Mouse (Mus musculus) hindbrain, embryonic 11.5 days (tissue): ENCODE measurements around the gene 9430097D07Rik. TPM values are rescaled to one million over a fixed set of nuclear protein-coding genes. Genes with fewer than 3 reads are reported as not detected.

Experiments used
- ATAC-seq: fragments of 200-750 bp; cut with Nextera tagmentation; 2 replicates; pipeline ENCODE4 v1.8.0; 2017; ENCODE audit warnings: mild to moderate bottlenecking, moderate TSS enrichment, moderate library complexity; ENCODE audit not compliant: low FRiP score
- DNase-seq: peaks from one replicate; pipeline ENCODE4 v3.0.0-alpha.2; 2015; ENCODE audit warnings: low spot score
- H3K27ac ChIP-seq: fragments of 300-500 bp; sonication (generic); 2 replicates; pipeline ENCODE4 v1.5.1; 2014; ENCODE audit warnings: mild to moderate bottlenecking, low read depth, low read length
- H3K27me3 ChIP-seq: fragments of 300-500 bp; sonication (generic); 2 replicates; pipeline ENCODE4 v1.6.1; 2014; ENCODE audit warnings: mild to moderate bottlenecking, low read length, moderate library complexity, mixed read lengths; ENCODE audit not compliant: control insufficient read depth, insufficient read depth
- H3K36me3 ChIP-seq: fragments of 300-500 bp; sonication (generic); 2 replicates; pipeline ENCODE4 v1.6.1; 2014; ENCODE audit warnings: mild to moderate bottlenecking, low read length, moderate library complexity, mixed read lengths; ENCODE audit not compliant: control insufficient read depth, insufficient read depth
- H3K4me1 ChIP-seq: fragments of 300-500 bp; sonication (generic); replicated peaks from 2 replicates; pipeline ENCODE4 v1.6.1; 2014; ENCODE audit warnings: low read length, mixed read lengths; ENCODE audit not compliant: control insufficient read depth, insufficient read depth
- H3K4me2 ChIP-seq: fragments of 300-500 bp; sonication (generic); replicated peaks from 2 replicates; pipeline ENCODE4 v1.6.1; 2014; ENCODE audit warnings: mild to moderate bottlenecking, low read depth, low read length
- H3K4me3 ChIP-seq: fragments of 300-500 bp; sonication (generic); 2 replicates; pipeline ENCODE4 v1.5.1; 2014; ENCODE audit warnings: low read depth, low read length
- H3K9ac ChIP-seq: fragments of 300-500 bp; sonication (generic); 2 replicates; pipeline ENCODE4 v1.6.1; 2014; ENCODE audit warnings: low read depth, low read length
- H3K9me3 ChIP-seq: fragments of 300-500 bp; sonication (generic); 2 replicates; pipeline ENCODE4 v1.6.1; 2016; ENCODE audit warnings: low read length; ENCODE audit not compliant: control insufficient read depth
- WGBS: fragments of 180-500 bp; shearing (Covaris S2); extraction: QIAGEN DNeasy Blood & Tissue Kit; methylation state at CpG from one replicate; pipeline ENCODE4 v1.1.7; 2014; 5-methylcytosine and 5-hydroxymethylcytosine counted together
- polyA plus RNA-seq: library from polyadenylated mRNA; unstranded; fragments of >200 nt; fragmentation: Nextera tagmentation; extraction: Ambion mirVana; gene quantifications from 2 replicates; pipeline ENCODE4 v1.2.1, GENCODE M21; 2014

Gene 9430097D07Rik
- polyA plus RNA-seq, 1 experiment from 2014 or later = 0.37 TPM

GRCm38 (mm10) chr2:32536086-32536633 is 39.3 kb downstream of the 9430097D07Rik start:
- peaks cover 14% of the 10 kb centered on the region for H3K4me1 ChIP-seq
- H3K36me3 ChIP-seq = no peaks in the 10 kb centered on the region
- DNase-seq (peak; percentile 48), ATAC-seq (no peak)
- H3K27me3 ChIP-seq = no peaks in the 10 kb centered on the region
- no peaks in the 10 kb centered on the region for H3K9me3 ChIP-seq
- peak overlapping the region; percentile 93 for H3K4me3 ChIP-seq
- H3K4me2 ChIP-seq = peak overlapping the region; percentile 87
- no peak overlapping the region for H3K27ac ChIP-seq
- 0% methylated on average over 14 of the region's 14 CpGs for WGBS
- peak overlapping the region; percentile 93 for H3K9ac ChIP-seq

GRCm38 (mm10) chr2:32535501-32535991 is 39.9 kb downstream of the 9430097D07Rik start:
- Histone ChIP-seq H3K4me2 (peak overlapping the region; percentile 87), H3K27ac (peak overlapping the region; percentile 90), H3K9me3 (no peaks in the 10 kb centered on the region), H3K9ac (peak overlapping the region; percentile 93), H3K4me3 (peak overlapping the region; percentile 93), H3K27me3 (no peaks in the 10 kb centered on the region), H3K4me1 (peaks cover 14% of the 10 kb centered on the region), H3K36me3 (no peaks in the 10 kb centered on the region)
- WGBS = under 1% methylated on average over 40 of the region's 56 CpGs
- ATAC-seq (0 out of 2 replicates have a peak, but pooled peaks have one; percentile 20), DNase-seq (peak; percentile 63)

GRCm38 (mm10) chr2:32534733-32535471 is 40.6 kb downstream of the 9430097D07Rik start, which contains the start of gene Fam102a:
Fam102a (plus strand) TSS chr2:32535332.
- peak within 1 kb of the TSS; percentile 93 for H3K4me3 ChIP-seq
- peak within 1 kb of the TSS; percentile 93 for H3K9ac ChIP-seq
- peak within 1 kb of the TSS; percentile 90 for H3K27ac ChIP-seq
- H3K36me3 ChIP-seq = no peaks in the 10 kb centered on the region
- H3K27me3 ChIP-seq = no peaks in the 10 kb centered on the region
- peak; percentile 95 for ATAC-seq
- WGBS = under 1% methylated on average over 42 of the region's 67 CpGs
- peak; percentile 98 for DNase-seq
- H3K4me1 ChIP-seq = peaks cover 14% of the 10 kb centered on the region
- no peaks in the 10 kb centered on the region for H3K9me3 ChIP-seq
- peak within 1 kb of the TSS; percentile 87 for H3K4me2 ChIP-seq

GRCm38 (mm10) chr2:32534061-32534732 is 41.3 kb downstream of the 9430097D07Rik start:
- DNase-seq = peak; percentile 72
- WGBS = 9% methylated on average over 13 of the region's 13 CpGs
- Histone ChIP-seq H3K9me3 (no peaks in the 10 kb centered on the region), H3K4me1 (peaks cover 14% of the 10 kb centered on the region), H3K27me3 (no peaks in the 10 kb centered on the region), H3K4me3 (peak overlapping the region; percentile 93), H3K27ac (peak overlapping the region; percentile 86), H3K36me3 (no peaks in the 10 kb centered on the region), H3K4me2 (peak overlapping the region; percentile 87), H3K9ac (peak overlapping the region; percentile 40)
- ATAC-seq = peak; percentile 27

- DNase-seq (no peak), ATAC-seq (no peak)
- no peaks in the 10 kb centered on the region for H3K27me3 ChIP-seq
- H3K27ac ChIP-seq = no peak overlapping the region
- WGBS = 86% methylated on average over 2 of the region's 2 CpGs
- H3K9me3 ChIP-seq = no peaks in the 10 kb centered on the region
- H3K4me1 ChIP-seq = peaks cover 14% of the 10 kb centered on the region
- no peak overlapping the region for H3K4me2 ChIP-seq
- no peaks in the 10 kb centered on the region for H3K36me3 ChIP-seq
- no peak overlapping the region for H3K4me3 ChIP-seq
- no peak overlapping the region for H3K9ac ChIP-seq
Measured at GRCm38 (mm10) chr2:32533163-32533562, 42.3 kb downstream of the 9430097D07Rik start.

GRCm38 (mm10) chr2:32530479-32530878 is 45.0 kb downstream of the 9430097D07Rik start:
- H3K27ac ChIP-seq = no peak overlapping the region

GRCm38 (mm10) chr2:32528326-32528725 is 47.2 kb downstream of the 9430097D07Rik start:
- ATAC-seq (no peak), DNase-seq (no peak)
- H3K27me3 ChIP-seq = no peaks in the 10 kb centered on the region
- H3K4me2 ChIP-seq = no peak overlapping the region
- no peaks in the 10 kb centered on the region for H3K36me3 ChIP-seq
- no peaks in the 10 kb centered on the region for H3K4me1 ChIP-seq
- 96% methylated on average over 1 of the region's 1 CpGs for WGBS
- no peak overlapping the region for H3K27ac ChIP-seq
- no peak overlapping the region for H3K4me3 ChIP-seq
- H3K9me3 ChIP-seq = no peaks in the 10 kb centered on the region
- H3K9ac ChIP-seq = no peak overlapping the region

More at GRCm38 (mm10) chr2:32530479-32530878, 45.0 kb downstream of the 9430097D07Rik start:
- H3K36me3 ChIP-seq = no peaks in the 10 kb centered on the region
- WGBS = 81% methylated on average over 2 of the region's 2 CpGs
- H3K9me3 ChIP-seq = no peaks in the 10 kb centered on the region
- ATAC-seq (no peak), DNase-seq (no peak)
- no peaks in the 10 kb centered on the region for H3K4me1 ChIP-seq
- no peaks in the 10 kb centered on the region for H3K27me3 ChIP-seq
- H3K9ac ChIP-seq = no peak overlapping the region
- no peak overlapping the region for H3K4me3 ChIP-seq
- no peak overlapping the region for H3K4me2 ChIP-seq

GRCm38 (mm10) chr2:32527468-32527966 is 48.0 kb downstream of the 9430097D07Rik start:
- DNase-seq = no peak
- H3K4me3 ChIP-seq = no peak overlapping the region
- no peak overlapping the region for H3K4me2 ChIP-seq
- ATAC-seq = no peak
- no peak overlapping the region for H3K27ac ChIP-seq
- H3K27me3 ChIP-seq = no peaks in the 10 kb centered on the region
- H3K36me3 ChIP-seq = no peaks in the 10 kb centered on the region
- no peak overlapping the region for H3K9ac ChIP-seq
- no peaks in the 10 kb centered on the region for H3K4me1 ChIP-seq
- H3K9me3 ChIP-seq = no peaks in the 10 kb centered on the region
- 75% methylated on average over 14 of the region's 14 CpGs for WGBS
